ENCODE assay signal across 8 mouse cellular contexts in the genomic region with DNA sequence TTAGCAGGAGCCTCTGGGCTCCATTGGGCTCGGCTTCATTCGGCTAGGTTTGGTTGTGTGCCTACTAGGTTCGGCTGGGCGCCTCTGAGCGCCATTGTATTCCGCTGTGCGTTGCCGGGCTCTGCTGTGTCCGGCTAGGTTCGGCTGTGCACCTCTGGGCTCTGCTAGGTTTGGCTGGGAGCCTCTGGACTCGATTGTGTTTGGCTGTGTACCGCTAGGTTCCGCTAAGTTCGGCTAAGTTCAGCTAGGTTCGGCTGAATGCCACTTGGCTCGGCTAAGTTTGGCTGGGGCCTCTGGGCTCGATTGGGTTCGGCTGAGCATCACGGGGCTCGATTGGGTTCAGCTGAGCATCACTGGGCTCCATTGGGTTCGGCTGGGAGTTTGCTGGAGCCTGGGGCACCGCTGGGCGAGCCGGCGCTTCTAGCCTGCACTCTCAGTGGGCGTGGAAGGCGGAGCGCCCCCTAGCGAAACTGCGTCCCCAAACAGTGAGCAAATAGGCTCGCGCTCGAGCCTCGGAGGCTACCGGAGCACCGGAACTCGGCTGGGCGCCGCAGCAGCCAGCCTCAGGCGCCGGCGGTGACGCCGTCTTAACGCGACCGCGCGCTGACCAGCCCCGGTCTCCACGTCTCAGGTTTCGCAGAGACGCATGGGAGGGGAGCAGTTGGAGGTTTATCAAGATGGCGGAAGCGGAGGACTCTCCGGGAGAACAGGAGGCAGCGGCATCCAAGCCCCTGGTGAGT. TPM values are rescaled to one million over a fixed set of nuclear protein-coding genes. Genes with fewer than 3 reads are reported as not detected.
DNase-seq lines count a peak whose midpoint lies in the region; ATAC-seq lines count a peak whose summit lies in the region.

No protein-coding gene starts in this region.

- H3K4me1 ChIP-seq in heart, embryonic 13.5 days, result peaks cover 12% of the 10 kb centered on the region
- peaks cover 13% of the 10 kb centered on the region for H3K4me1 ChIP-seq in liver, embryonic 13.5 days (replicated peaks)
- H3K4me1 ChIP-seq in stomach, embryonic 16.5 days (ENCODE audit: control insufficient read depth, insufficient read depth, low read length), result no peaks in the 10 kb centered on the region

- ATAC-seq in erythroid progenitor cell, adult 5-6 weeks (replicated peaks; ENCODE audit: low FRiP score, poor library complexity, severe bottlenecking), result peak; percentile 76
- peak; percentile 82 for ATAC-seq in heart, embryonic 13.5 days (ENCODE audit: extremely low read depth, insufficient number of reproducible peaks, low FRiP score, low TSS enrichment)
- ATAC-seq in liver, embryonic 13.5 days (ENCODE audit: low read depth), result peak; percentile 88
- peak; percentile 88 for ATAC-seq in stomach, embryonic 16.5 days (ENCODE audit: insufficient read depth, low FRiP score)

- H3K9ac ChIP-seq in heart, embryonic 13.5 days, result peak overlapping the region; percentile 86
- H3K9ac ChIP-seq in liver, embryonic 13.5 days, result peak overlapping the region; percentile 83
- peak overlapping the region; percentile 78 for H3K9ac ChIP-seq in stomach, embryonic 16.5 days (ENCODE audit: low read length)

- peaks cover 12% of the 10 kb centered on the region for H3K36me3 ChIP-seq in heart, embryonic 13.5 days
- peaks cover 7% of the 10 kb centered on the region; the same call in 1 of the 2 replicates for H3K36me3 ChIP-seq in liver, embryonic 13.5 days
- no peaks in the 10 kb centered on the region for H3K36me3 ChIP-seq in stomach, embryonic 16.5 days (ENCODE audit: control insufficient read depth, insufficient read depth, low read length)

- H3K4me3 ChIP-seq in heart, embryonic 13.5 days, result peak overlapping the region; percentile 72
- H3K4me3 ChIP-seq in liver, embryonic 13.5 days (replicated peaks), result peak overlapping the region; percentile 70
- H3K4me3 ChIP-seq in stomach, embryonic 16.5 days (replicated peaks; ENCODE audit: low read length), result peak overlapping the region; percentile 67

- H3K27ac ChIP-seq in heart, embryonic 13.5 days (replicated peaks), result peak overlapping the region; percentile 96
- H3K27ac ChIP-seq in liver, embryonic 13.5 days, result peak overlapping the region; percentile 91
- peak overlapping the region; percentile 97 for H3K27ac ChIP-seq in stomach, embryonic 16.5 days (ENCODE audit: low read length)

- no peaks in the 10 kb centered on the region for H3K9me3 ChIP-seq in heart, embryonic 13.5 days
- H3K9me3 ChIP-seq in liver, embryonic 13.5 days (replicated peaks), result no peaks in the 10 kb centered on the region
- no peaks in the 10 kb centered on the region for H3K9me3 ChIP-seq in stomach, embryonic 16.5 days (replicated peaks; ENCODE audit: control insufficient read depth, low read length)

- peak; percentile 94 for DNase-seq in CD4-positive helper T cell, adult 2 months (ENCODE audit: low read depth, low spot score)
- peak; percentile 69 for DNase-seq in brain, embryonic 18.5 days (ENCODE audit: low read depth, low spot score)
- peak; percentile 96 for DNase-seq in kidney, postnatal 10 days
- peak; percentile 88 for DNase-seq in liver, embryonic 13.5 days
- DNase-seq in neural tube, embryonic 10.5 days (ENCODE audit: extremely low spot score, low spot score), result peak; percentile 89

- H3K4me2 ChIP-seq in heart, embryonic 13.5 days, result peak overlapping the region; percentile 72
- H3K4me2 ChIP-seq in liver, embryonic 13.5 days, result peak overlapping the region; percentile 77
- peak overlapping the region; percentile 57 for H3K4me2 ChIP-seq in stomach, embryonic 16.5 days (ENCODE audit: low read depth, low read length)

- H3K27me3 ChIP-seq in heart, embryonic 13.5 days (replicated peaks), result no peaks in the 10 kb centered on the region
- H3K27me3 ChIP-seq in liver, embryonic 13.5 days, result no peaks in the 10 kb centered on the region
- H3K27me3 ChIP-seq in stomach, embryonic 16.5 days (ENCODE audit: control insufficient read depth, insufficient read depth, low read length), result no peaks in the 10 kb centered on the region

- 15% methylated on average over 57 of the region's 57 CpGs for WGBS in heart, embryonic 13.5 days
- WGBS in liver, embryonic 13.5 days (ENCODE audit: insufficient replicate concordance), result 21% methylated on average over 57 of the region's 57 CpGs
- WGBS in stomach, embryonic 16.5 days, result 13% methylated on average over 57 of the region's 57 CpGs

RNA-seq across cellular contexts. Expression of a gene that starts 1.6 kb away (rescaled TPM):
- total RNA-seq in erythroid progenitor cell, adult 5-6 weeks (2015; ENCODE audit: low replicate concordance), result 21.4 and 29.2 TPM in 2 replicates
- 26.7 and 37.7 TPM in 2 replicates for total RNA-seq in erythroid progenitor cell, adult 5-6 weeks (2017; ENCODE audit: low replicate concordance)
- 14.9 and 16.0 TPM in 2 replicates for polyA plus RNA-seq in heart, embryonic 13.5 days (2015; fragmentation: Nextera tagmentation; extraction: Ambion mirVana)
- polyA plus RNA-seq in liver, embryonic 13.5 days (2015; fragmentation: Nextera tagmentation; extraction: Ambion mirVana), result 14.4 and 16.8 TPM in 2 replicates
- 29.7 and 33.8 TPM in 2 replicates for polyA plus RNA-seq in stomach, embryonic 16.5 days (2015; fragmentation: Nextera tagmentation; extraction: Ambion mirVana)

RNA-seq across cellular contexts. Expression of a gene that starts 46.9 kb away (rescaled TPM):
- total RNA-seq in erythroid progenitor cell, adult 5-6 weeks (2015; ENCODE audit: low replicate concordance), result not detected in 2 replicates
- 0.26 and 4.4 TPM in 2 replicates for total RNA-seq in erythroid progenitor cell, adult 5-6 weeks (2017; ENCODE audit: low replicate concordance)
- 8.4 and 8.7 TPM in 2 replicates for polyA plus RNA-seq in heart, embryonic 13.5 days (2015; fragmentation: Nextera tagmentation; extraction: Ambion mirVana)
- 2.1 and 2.7 TPM in 2 replicates for polyA plus RNA-seq in liver, embryonic 13.5 days (2015; fragmentation: Nextera tagmentation; extraction: Ambion mirVana)
- 12.6 TPM in 2 replicates for polyA plus RNA-seq in stomach, embryonic 16.5 days (2015; fragmentation: Nextera tagmentation; extraction: Ambion mirVana)

Comparison
In these comparisons a context has a peak if more than half of its experiments do, and no peak if none do; other contexts are left out.
1. Peak in every context shown above with its lines: DNase-seq, ATAC-seq, H3K4me3 ChIP-seq and H3K27ac ChIP-seq.